Mouse (Mus musculus): ENCODE measurements around the gene Krtdap. TPM values are rescaled to one million over a fixed set of nuclear protein-coding genes. Genes with fewer than 3 reads are reported as not detected.

Krtdap gene
- polyA plus RNA-seq, 1 experiment: not detected

- H3K4me1 ChIP-seq (ENCODE audit: control insufficient read depth, insufficient read depth, low read length): no peaks in the 10 kb centered on the region
- no peak overlapping the region for H3K27ac ChIP-seq (ENCODE audit: control insufficient read depth, insufficient read depth, low read depth, low read length)
- H3K4me3 ChIP-seq (ENCODE audit: control insufficient read depth, low read depth, low read length): no peak overlapping the region
- H3K27me3 ChIP-seq (ENCODE audit: control insufficient read depth, insufficient read depth, low read length): no peaks in the 10 kb centered on the region
- TF ChIP-seq CTCF (IDR thresholded peaks at IDR 0.05; ENCODE audit: control insufficient read depth, insufficient read depth, insufficient replicate concordance, low read depth, low read length): no peak
- no peak for TF ChIP-seq POLR2A (IDR thresholded peaks at IDR 0.05; ENCODE audit: control insufficient read depth, low read depth, low read length)
- H3K36me3 ChIP-seq (ENCODE audit: control insufficient read depth, insufficient read depth, low read length): no peaks in the 10 kb centered on the region
These were observed 49.6 kb downstream of the Krtdap start for GRCm38 (mm10) chr7:30837277-30837676.

GRCm38 (mm10) chr7:30840306-30840705, 52.6 kb downstream of the Krtdap start:
- Histone ChIP-seq H3K27me3 (ENCODE audit: control insufficient read depth, insufficient read depth, low read length) (no peaks in the 10 kb centered on the region), H3K4me1 (ENCODE audit: control insufficient read depth, insufficient read depth, low read length) (no peaks in the 10 kb centered on the region), H3K4me3 (ENCODE audit: control insufficient read depth, low read depth, low read length) (no peak overlapping the region), H3K27ac (ENCODE audit: control insufficient read depth, insufficient read depth, low read depth, low read length) (no peak overlapping the region), H3K36me3 (ENCODE audit: control insufficient read depth, insufficient read depth, low read length) (no peaks in the 10 kb centered on the region)
- TF ChIP-seq POLR2A (IDR thresholded peaks at IDR 0.05; ENCODE audit: control insufficient read depth, low read depth, low read length) (no peak), CTCF (IDR thresholded peaks at IDR 0.05; ENCODE audit: control insufficient read depth, insufficient read depth, insufficient replicate concordance, low read depth, low read length) (no peak)

Other genes starting within 250 kb of the Krtdap start
- 74.3 and 82.9 TPM in 2 replicates for gene Hspb6, start 235.7 kb upstream of the Krtdap start, polyA plus RNA-seq (2012; rRNA removed)
- 33.9 and 37.5 TPM in 2 replicates for gene Proser3, start 235.6 kb upstream of the Krtdap start, polyA plus RNA-seq (2012; rRNA removed)
- 39.9 and 47.0 TPM in 2 replicates for gene Lin37, start 228.1 kb upstream of the Krtdap start, polyA plus RNA-seq (2012; rRNA removed)
- gene U2af1l4, start 224.6 kb upstream of the Krtdap start, polyA plus RNA-seq (2012; rRNA removed): 51.9 and 52.2 TPM in 2 replicates
- gene Gm49396, start 224.6 kb upstream of the Krtdap start, polyA plus RNA-seq (2012; rRNA removed): 0.58 and 0.80 TPM in 2 replicates
- gene Psenen, start 224.3 kb upstream of the Krtdap start, polyA plus RNA-seq (2012; rRNA removed): 147 and 167 TPM in 2 replicates
- gene Igflr1, start 222.5 kb upstream of the Krtdap start, polyA plus RNA-seq (2012; rRNA removed): 0.80 and 1.0 TPM in 2 replicates
- gene Kmt2b, start 199.2 kb upstream of the Krtdap start, polyA plus RNA-seq (2012; rRNA removed): 56.1 and 61.0 TPM in 2 replicates
- gene Zbtb32, start 189.0 kb upstream of the Krtdap start, polyA plus RNA-seq (2012; rRNA removed): 180 and 203 TPM in 2 replicates
- gene Upk1a, start 175.0 kb upstream of the Krtdap start, polyA plus RNA-seq (2012; rRNA removed): 6.5 TPM in 2 replicates
- 51.8 and 74.9 TPM in 2 replicates for gene Cox6b1, start 161.7 kb upstream of the Krtdap start, polyA plus RNA-seq (2012; rRNA removed)
- gene Etv2, start 152.0 kb upstream of the Krtdap start, polyA plus RNA-seq (2012; rRNA removed): 7.9 and 8.4 TPM in 2 replicates
- gene Rbm42, start 137.6 kb upstream of the Krtdap start, polyA plus RNA-seq (2012; rRNA removed): 27.1 and 33.0 TPM in 2 replicates
- gene Haus5, start 122.9 kb upstream of the Krtdap start, polyA plus RNA-seq (2012; rRNA removed): 21.1 and 22.4 TPM in 2 replicates
- 142 and 177 TPM in 2 replicates for gene Pmis2, start 116.3 kb upstream of the Krtdap start, polyA plus RNA-seq (2012; rRNA removed)
- 88.8 and 103 TPM in 2 replicates for gene 2200002J24Rik, start 89.0 kb upstream of the Krtdap start, polyA plus RNA-seq (2012; rRNA removed)
- gene Atp4a, start 75.7 kb upstream of the Krtdap start, polyA plus RNA-seq (2012; rRNA removed): 2.7 TPM in 2 replicates
- gene Tmem147, start 58.4 kb upstream of the Krtdap start, polyA plus RNA-seq (2012; rRNA removed): 161 and 171 TPM in 2 replicates
- gene Gapdhs, start 44.2 kb upstream of the Krtdap start, polyA plus RNA-seq (2012; rRNA removed): 4,298 and 4,420 TPM in 2 replicates
- 4.6 and 4.7 TPM in 2 replicates for gene Sbsn, start 36.4 kb upstream of the Krtdap start, polyA plus RNA-seq (2012; rRNA removed)
- 7.1 and 9.2 TPM in 2 replicates for gene Dmkn, start 24.1 kb upstream of the Krtdap start, polyA plus RNA-seq (2012; rRNA removed)
- gene Ffar2, start 35.9 kb downstream of the Krtdap start, polyA plus RNA-seq (2012; rRNA removed): 0.09 and 0.14 TPM in 2 replicates
- gene Ffar3, start 68.3 kb downstream of the Krtdap start, polyA plus RNA-seq (2012; rRNA removed): not detected in 2 replicates
- gene Ffar1, start 73.7 kb downstream of the Krtdap start, polyA plus RNA-seq (2012; rRNA removed): 0.55 and 0.62 TPM in 2 replicates
- gene Cd22, start 92.4 kb downstream of the Krtdap start, polyA plus RNA-seq (2012; rRNA removed): 0.08 and 0.41 TPM in 2 replicates
- 18.2 and 21.3 TPM in 2 replicates for gene Mag, start 127.0 kb downstream of the Krtdap start, polyA plus RNA-seq (2012; rRNA removed)
- gene Hamp2, start 136.8 kb downstream of the Krtdap start, polyA plus RNA-seq (2012; rRNA removed): 0.38 and 1.5 TPM in 2 replicates
- not detected in 2 replicates for gene Hamp, start 156.1 kb downstream of the Krtdap start, polyA plus RNA-seq (2012; rRNA removed)
- 27.0 and 31.3 TPM in 2 replicates for gene Usf2, start 168.9 kb downstream of the Krtdap start, polyA plus RNA-seq (2012; rRNA removed)
- 24.4 and 30.2 TPM in 2 replicates for gene Lsr, start 185.6 kb downstream of the Krtdap start, polyA plus RNA-seq (2012; rRNA removed)
- 524 and 525 TPM in 2 replicates for gene Fam187b, start 185.9 kb downstream of the Krtdap start, polyA plus RNA-seq (2012; rRNA removed)

Measured in testis, adult 2 months (tissue).